Mouse (Mus musculus) CH12.LX (cell line): Measurements from ENCODE around the gene Ccr1l1. TPM values are rescaled to one million over a fixed set of nuclear protein-coding genes. Genes with fewer than 3 reads are reported as not detected.

Experiments used
- DNase-seq: peaks from one replicate; pipeline ENCODE4 v3.0.0-alpha.2; 2013; ENCODE audit errors: extremely low read depth
- H3K27ac ChIP-seq: 2 replicates; pipeline ENCODE4 v1.5.1; 2012; ENCODE audit warnings: low read depth, mild to moderate bottlenecking, control low read depth, moderate library complexity; ENCODE audit not compliant: insufficient read depth
- H3K27me3 ChIP-seq: replicated peaks from 2 replicates; pipeline ENCODE3; 2012; ENCODE audit warnings: inconsistent platforms
- H3K36me3 ChIP-seq, 2 experiments: replicated peaks in 1 of 2; 2 replicates each; pipeline versions ENCODE3 to v1.6.1; 2012; ENCODE audit warnings: inconsistent platforms in 1 of 2, low read length in 1 of 2, mild to moderate bottlenecking in 1 of 2, mixed read lengths in 1 of 2, moderate library complexity in 1 of 2; ENCODE audit not compliant: control insufficient read depth in 1 of 2, insufficient read depth in 1 of 2
- H3K4me1 ChIP-seq, 2 experiments: 2 replicates each; pipeline ENCODE4 v1.6.1; 2012; ENCODE audit warnings: inconsistent platforms in 1 of 2, moderate library complexity in 1 of 2; ENCODE audit not compliant: insufficient read depth in 2 of 2, control insufficient read depth in 1 of 2
- H3K4me2 ChIP-seq: 2 replicates; pipeline ENCODE4 v1.6.1; 2012; ENCODE audit warnings: low read depth, mild to moderate bottlenecking, control low read depth; ENCODE audit not compliant: poor library complexity, insufficient read depth, severe bottlenecking
- H3K4me3 ChIP-seq, 3 experiments: fragments of 150-350 bp in 1 of 3; sonication (generic) in 1 of 3; replicated peaks in 1 of 3; 2 replicates each; pipeline versions ENCODE3 to v1.5.1; 2011 to 2012; ENCODE audit warnings: low read depth in 2 of 3, low read length in 2 of 3, mild to moderate bottlenecking in 2 of 3, moderate library complexity in 2 of 3, control low read depth in 1 of 3, improper control_type of control experiment in 1 of 3, inconsistent platforms in 1 of 3, mixed read lengths in 1 of 3; ENCODE audit not compliant: poor library complexity in 1 of 3
- H3K79me2 ChIP-seq: replicated peaks from 2 replicates; pipeline ENCODE4 v1.6.1; 2012; ENCODE audit warnings: mild to moderate bottlenecking, moderate library complexity; ENCODE audit not compliant: control insufficient read depth, poor library complexity, insufficient read depth, severe bottlenecking; ENCODE audit errors: extremely low read depth
- H3K9ac ChIP-seq: 2 replicates; pipeline ENCODE4 v1.6.1; 2012; ENCODE audit warnings: low read depth, mild to moderate bottlenecking, control low read depth, moderate library complexity; ENCODE audit not compliant: insufficient read depth
- H3K9me3 ChIP-seq: replicated peaks from 2 replicates; pipeline ENCODE3; 2012; ENCODE audit warnings: low read length, inconsistent platforms, mixed read lengths
- CHD2 ChIP-seq: IDR thresholded peaks from 2 replicates; pipeline ENCODE4 v1.6.1; 2011; ENCODE audit warnings: low read length, improper control_type of control experiment
- CTCF ChIP-seq, 2 experiments: IDR thresholded peaks in 1 of 2; conservative IDR thresholded peaks in 1 of 2; 2 replicates each; pipeline ENCODE4 v1.5.1; 2011 to 2012; ENCODE audit warnings: low read depth in 2 of 2, low read length in 2 of 2, improper control_type of control experiment in 1 of 2, inconsistent platforms in 1 of 2, mild to moderate bottlenecking in 1 of 2, moderate library complexity in 1 of 2
- E2F4 ChIP-seq: IDR thresholded peaks from 2 replicates; pipeline ENCODE4 v1.6.1; 2011; ENCODE audit warnings: low read depth, low read length, improper control_type of control experiment; ENCODE audit not compliant: insufficient replicate concordance
- MAFK ChIP-seq: IDR thresholded peaks from 2 replicates; pipeline ENCODE4 v1.6.1; 2011; ENCODE audit warnings: low read length, improper control_type of control experiment; ENCODE audit not compliant: insufficient replicate concordance
- MAZ ChIP-seq: IDR thresholded peaks from 2 replicates; pipeline ENCODE4 v1.6.1; 2012; ENCODE audit warnings: low read depth, mild to moderate bottlenecking, inconsistent platforms, low read length, improper control_type of control experiment, moderate library complexity
- MYC ChIP-seq: IDR thresholded peaks from 2 replicates; pipeline ENCODE4 v1.6.1; 2011; ENCODE audit warnings: low read depth, mild to moderate bottlenecking, improper control_type of control experiment, low read length
- NELFE ChIP-seq: IDR thresholded peaks from 2 replicates; pipeline ENCODE4 v1.6.1; 2011; ENCODE audit warnings: low read depth, low read length, improper control_type of control experiment
- NRF1 ChIP-seq: IDR thresholded peaks from 2 replicates; pipeline ENCODE4 v1.6.1; 2014; ENCODE audit warnings: low read depth, mild to moderate bottlenecking, inconsistent platforms, low read length, improper control_type of control experiment, moderate library complexity
- RAD21 ChIP-seq: IDR thresholded peaks from 2 replicates; pipeline ENCODE4 v1.6.1; 2011; ENCODE audit warnings: low read depth, mild to moderate bottlenecking, low read length, improper control_type of control experiment, moderate library complexity
- RCOR1 ChIP-seq: conservative IDR thresholded peaks from 2 replicates; pipeline ENCODE4 v1.6.1; 2012; ENCODE audit warnings: low read depth, mild to moderate bottlenecking, inconsistent platforms, low read length, improper control_type of control experiment
- SIN3A ChIP-seq: IDR thresholded peaks from 2 replicates; pipeline ENCODE4 v1.6.1; 2012; ENCODE audit warnings: low read length, improper control_type of control experiment, inconsistent platforms
- TBP ChIP-seq: conservative IDR thresholded peaks from 2 replicates; pipeline ENCODE4 v1.6.1; 2011; ENCODE audit warnings: low read depth, low read length, improper control_type of control experiment
- TCF12 ChIP-seq: IDR thresholded peaks from 2 replicates; pipeline ENCODE4 v1.6.1; 2014; ENCODE audit warnings: low read depth, mild to moderate bottlenecking, inconsistent platforms, low read length, improper control_type of control experiment
- UBTF ChIP-seq: IDR thresholded peaks from 2 replicates; pipeline ENCODE4 v1.6.1; 2012; ENCODE audit warnings: low read depth, mild to moderate bottlenecking, inconsistent platforms, low read length, improper control_type of control experiment, moderate library complexity
- ZC3H11A ChIP-seq: IDR thresholded peaks from 2 replicates; pipeline ENCODE4 v1.6.1; 2012; ENCODE audit warnings: low read depth, mild to moderate bottlenecking, inconsistent platforms, low read length, improper control_type of control experiment
- ZKSCAN1 ChIP-seq: IDR thresholded peaks from 2 replicates; pipeline ENCODE4 v1.6.1; 2012; ENCODE audit warnings: low read depth, inconsistent platforms, low read length, improper control_type of control experiment, borderline replicate concordance
- ZMIZ1 ChIP-seq: IDR thresholded peaks from 2 replicates; pipeline ENCODE4 v1.6.1; 2012; ENCODE audit warnings: low read depth, mild to moderate bottlenecking, inconsistent platforms, low read length, improper control_type of control experiment
- ZNF384 ChIP-seq: IDR thresholded peaks from 2 replicates; pipeline ENCODE4 v1.6.1; 2012; ENCODE audit warnings: low read depth, low read length, improper control_type of control experiment, inconsistent platforms
- dilution Hi-C: fragments of 300-500 bp; cut with MboI; formaldehyde crosslinking; loops from 2 replicates; pipeline ENCODE4 v1.14.3; 2020; ENCODE audit warnings: low sequenced_read_pairs; ENCODE audit not compliant: extremely low pct_unique_long_range_greater_than_20kb, extremely low pct_ligation_motif_present
- in situ Hi-C: fragments of 300-500 bp; cut with MboI; formaldehyde crosslinking; loops from 3 replicates; pipeline ENCODE4 v1.14.3; 2019; ENCODE audit warnings: low sequenced_read_pairs, low pct_ligation_motif_present, low pct_unique_long_range_greater_than_20kb, mixed read lengths
- polyA plus RNA-seq: library from polyadenylated mRNA; unstranded; fragments of >175 nt; gene quantifications from 2 replicates; pipeline ENCODE4 v1.2.1, GENCODE M21; 2012; ENCODE audit warnings: low read depth; ENCODE audit not compliant: insufficient read length
- total RNA-seq, 2 experiments: library from RNA; depleted of rRNA; stranded (reverse); fragments of 300-350 nt in 1 of 2; fragments of >200 nt in 1 of 2; gene quantifications; 2 replicates each; pipeline ENCODE4 v1.2.3; 2012 to 2014

Ccr1l1 gene
- total and polyA plus RNA-seq, 3 experiments = 0.08 TPM; not detected in 2

GRCm38 (mm10) chr9:123953551-123953950 lies 24.7 kb downstream of the Ccr1l1 start (continued):
- no peak for TF ChIP-seq RAD21
- no peak for TF ChIP-seq TBP
- TF ChIP-seq MAZ = no peak
- no peak for TF ChIP-seq CTCF (conservative IDR thresholded peaks at IDR 0.05 in 1 of 2, IDR thresholded peaks at IDR 0.05 in 1 of 2; ENCODE audit: low read depth in 2 of 2, low read length in 2 of 2)
- TF ChIP-seq ZC3H11A = no peak
- no peak for TF ChIP-seq RCOR1

DNA sequence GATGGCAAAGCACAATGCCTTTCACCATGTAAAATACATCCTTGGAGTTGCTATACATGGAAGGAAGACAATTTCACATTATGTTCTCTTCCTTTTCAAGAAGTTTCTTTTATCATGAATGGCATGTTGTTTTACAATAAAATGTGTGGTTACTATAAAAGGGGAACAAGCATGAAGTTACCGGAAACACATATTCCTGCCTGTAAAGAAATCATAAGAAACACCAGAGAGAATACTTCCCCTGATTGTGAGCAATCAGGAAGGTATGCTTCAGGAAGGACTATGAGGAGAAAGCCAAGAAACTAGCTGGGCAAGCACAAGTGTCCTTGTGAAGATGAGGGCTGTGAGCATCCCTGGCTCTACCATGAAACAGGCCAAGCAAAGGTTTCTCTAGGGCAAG lies 27.0 kb downstream of the Ccr1l1 start:
- dilution Hi-C loops = no loop called here

DNA sequence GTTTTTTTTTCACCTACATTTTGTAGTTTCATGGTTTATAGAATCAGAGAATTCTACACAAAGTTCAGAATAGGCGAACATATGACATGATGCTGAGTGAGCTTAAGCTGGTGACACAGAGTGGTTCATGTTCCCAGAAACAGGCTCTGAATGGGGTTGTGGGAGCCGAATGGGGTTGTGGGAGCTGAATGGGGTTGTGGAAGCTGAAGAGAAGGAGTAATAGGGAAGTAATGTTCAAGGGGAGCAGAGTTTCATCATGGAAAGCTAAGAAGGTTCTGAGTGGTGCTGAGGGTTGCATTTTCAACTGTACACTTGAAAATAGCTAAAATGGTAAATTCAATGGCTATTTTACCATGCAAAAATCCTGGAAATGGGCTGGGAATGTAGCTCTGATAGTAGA lies 28.8 kb downstream of the Ccr1l1 start:
- Histone ChIP-seq H3K36me3 (no peaks in the 10 kb centered on the region), H3K9ac (no peak overlapping the region), H3K4me2 (no peak overlapping the region), H3K27ac (no peak overlapping the region)
- dilution Hi-C loops = no loop called here
- no peak for TF ChIP-seq NELFE
- TF ChIP-seq TCF12 = no peak
- no peak for TF ChIP-seq ZMIZ1
- no peak for TF ChIP-seq SIN3A
- no peak for TF ChIP-seq ZKSCAN1
- TF ChIP-seq E2F4 = no peak
- TF ChIP-seq NRF1 = no peak
- TF ChIP-seq, all 38 proteins: peak for 0
- Histone ChIP-seq H3K27me3 (no peaks in the 10 kb centered on the region), H3K4me1 (peaks cover 6 to 28% of the 10 kb centered on the region in 2 experiments; a peak in 3 of 4 replicates), H3K79me2 (no peaks in the 10 kb centered on the region), H3K9me3 (no peaks in the 10 kb centered on the region), H3K4me3 (no peak overlapping the region)
- DNase-seq = no peak
- in situ Hi-C loops = no loop called here

More for the DNA sequence above, 27.0 kb downstream of the Ccr1l1 start:
- Histone ChIP-seq H3K4me1 (peaks cover 6 to 38% of the 10 kb centered on the region in 2 experiments; a peak in 3 of 4 replicates), H3K9ac (no peak overlapping the region), H3K9me3 (no peaks in the 10 kb centered on the region), H3K79me2 (no peaks in the 10 kb centered on the region), H3K36me3 (no peaks in the 10 kb centered on the region), H3K4me2 (no peak overlapping the region), H3K27ac (no peak overlapping the region), H3K4me3 (no peak overlapping the region), H3K27me3 (no peaks in the 10 kb centered on the region)
- no peak for DNase-seq
- TF ChIP-seq CHD2 (no peak), UBTF (no peak), MYC (no peak), ZNF384 (no peak), MAFK (no peak), ZC3H11A (no peak)
- in situ Hi-C loops = no loop called here
